Mouse (Mus musculus) thymus, postnatal 36 days (tissue): ENCODE measurements around the gene Riok1.

Experiments
- DNase-seq, 2 experiments: peaks; one replicate each; pipeline ENCODE4 v3.0.0; 2022; ENCODE audit warnings: mixed read lengths in 2 of 2

The Riok1 gene

GRCm38 (mm10) chr13:38064854-38065663 lies 28.3 kb downstream of the Riok1 start:
- peak; percentile 8 to 15 for DNase-seq

DNA sequence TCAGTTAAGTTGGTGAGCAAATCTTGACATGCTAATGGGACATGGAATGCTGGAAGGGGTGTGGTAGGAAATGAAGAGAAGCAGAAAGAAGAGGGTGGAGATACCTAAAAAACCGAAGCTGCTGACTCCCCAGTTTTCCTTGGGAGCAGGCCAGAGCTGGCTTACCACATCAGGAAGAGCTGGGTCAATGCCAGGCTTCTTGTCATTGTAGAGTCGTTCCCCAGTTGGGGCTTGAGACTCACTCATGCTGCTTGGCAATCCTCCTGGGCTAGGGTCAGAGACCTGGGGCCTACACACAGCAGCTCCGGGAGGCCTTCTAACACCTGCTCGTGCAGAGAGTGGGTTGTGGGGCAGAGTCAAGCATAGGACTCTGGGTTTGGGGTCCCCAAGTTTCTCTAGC lies 34.1 kb downstream of the Riok1 start:
- DNase-seq: no peak

DNA sequence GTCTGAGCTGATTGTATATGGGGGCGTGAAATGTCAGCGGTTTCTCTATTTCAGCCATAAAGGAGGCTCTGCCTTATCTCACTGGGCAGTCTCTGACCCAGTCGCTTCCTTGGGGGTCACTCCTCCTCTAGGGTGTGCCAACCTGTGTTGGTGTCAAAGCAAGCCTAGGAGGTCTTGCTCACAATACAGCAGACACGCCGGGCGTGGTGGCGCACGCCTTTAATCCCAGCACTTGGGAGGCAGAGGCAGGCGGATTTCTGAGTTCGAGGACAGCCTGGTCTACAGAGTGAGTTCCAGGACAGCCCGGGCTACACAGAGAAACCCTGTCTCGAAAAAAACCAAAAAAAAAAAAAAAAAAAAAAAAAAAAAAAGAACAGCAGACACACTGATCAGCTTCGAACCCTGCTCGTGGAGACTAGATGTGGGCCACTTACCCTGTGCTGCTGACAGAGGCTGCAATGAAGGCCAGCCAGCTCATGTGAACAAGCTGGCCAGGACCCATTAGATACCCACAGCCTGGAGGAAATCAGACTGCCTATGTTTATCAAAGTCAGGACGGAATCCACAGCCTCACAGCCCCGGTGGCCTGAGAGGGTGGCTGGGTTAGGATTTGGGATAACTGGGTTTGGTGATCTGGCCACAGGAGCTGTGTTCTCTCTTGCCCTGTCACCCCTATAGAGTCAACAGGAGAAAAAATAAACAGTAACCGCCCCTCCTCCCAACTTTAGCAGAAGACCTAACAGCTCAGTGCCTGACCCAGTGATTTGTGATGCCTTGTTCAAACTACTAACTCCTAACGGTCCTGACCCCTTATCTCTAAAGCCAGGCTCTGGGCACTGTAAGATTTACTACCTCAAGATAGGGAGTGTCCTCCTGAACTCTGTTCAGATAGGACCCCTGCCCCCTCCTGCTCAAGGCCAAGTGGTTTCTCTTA lies 36.8 kb downstream of the Riok1 start:
- no peak for DNase-seq

DNA sequence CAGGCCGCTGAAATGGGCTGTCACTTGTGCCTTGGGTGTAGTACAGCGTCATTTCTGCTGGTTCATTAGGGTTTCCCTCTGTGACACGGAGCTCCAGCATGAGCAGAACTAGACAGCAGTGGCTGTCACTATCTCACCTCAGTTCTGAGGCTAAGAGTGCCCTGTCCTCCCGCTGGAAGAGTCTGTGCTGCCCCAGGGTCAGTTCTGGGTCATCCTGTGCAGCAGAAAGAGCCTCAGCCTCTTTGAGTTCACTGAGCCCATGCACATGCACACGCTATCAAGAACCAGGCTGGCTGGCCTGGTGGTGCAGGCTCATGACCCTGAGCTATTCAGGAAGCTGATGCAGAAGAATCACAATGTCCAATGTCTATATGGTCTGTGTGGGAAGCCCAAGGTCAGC lies 37.6 kb downstream of the Riok1 start:
- DNase-seq: no peak

DNA sequence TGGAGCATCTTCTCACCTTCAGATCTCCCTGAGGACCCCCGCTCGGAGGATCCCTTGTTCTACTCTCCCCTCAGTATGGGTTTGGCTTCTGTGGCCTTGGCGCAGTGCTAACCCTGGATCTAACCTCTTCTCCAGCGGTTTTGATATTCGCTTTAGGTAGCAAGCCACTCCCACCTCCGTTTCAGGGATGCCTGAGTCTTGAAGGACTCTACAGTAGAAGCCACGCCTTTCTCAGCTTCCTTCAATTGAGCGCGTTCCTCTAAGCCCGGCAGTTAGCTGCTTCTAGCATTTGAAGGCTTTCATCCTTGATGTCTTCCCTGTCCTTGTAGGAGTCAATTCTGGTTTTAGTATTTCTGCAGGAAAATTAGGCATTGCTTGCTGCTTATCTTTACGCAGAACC lies 40.3 kb downstream of the Riok1 start:
- peak in 1 of 2 experiments; percentile 14 for DNase-seq

GRCm38 (mm10) chr13:38078836-38079235 lies 42.0 kb downstream of the Riok1 start:
- DNase-seq: no peak

GRCm38 (mm10) chr13:38079366-38079765 lies 42.6 kb downstream of the Riok1 start:
- no peak for DNase-seq

- DNase-seq: no peak
Measured at GRCm38 (mm10) chr13:38080014-38080413, 43.2 kb downstream of the Riok1 start.

- no peak for DNase-seq
Measured at GRCm38 (mm10) chr13:38080725-38081124, 43.9 kb downstream of the Riok1 start.

DNA sequence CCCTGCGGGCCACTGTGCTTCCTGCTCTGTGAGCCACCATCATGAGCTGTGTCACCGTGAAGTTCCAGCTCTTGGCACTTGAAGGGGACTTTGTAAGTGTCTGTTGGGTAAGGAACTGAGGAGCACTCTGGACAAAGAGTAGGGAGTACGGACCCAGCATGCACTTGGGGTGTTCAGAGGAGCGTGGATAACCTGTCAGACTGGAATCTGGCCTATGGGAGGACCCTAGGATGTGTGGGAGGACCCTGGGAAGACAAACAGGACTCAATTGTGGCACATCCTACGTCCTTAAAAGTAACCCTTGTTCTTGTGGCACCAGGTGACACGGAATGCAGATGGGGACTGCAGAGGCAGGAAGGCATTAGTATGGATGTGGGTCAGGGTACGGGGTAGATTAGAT lies 44.4 kb downstream of the Riok1 start:
- DNase-seq: no peak

DNA sequence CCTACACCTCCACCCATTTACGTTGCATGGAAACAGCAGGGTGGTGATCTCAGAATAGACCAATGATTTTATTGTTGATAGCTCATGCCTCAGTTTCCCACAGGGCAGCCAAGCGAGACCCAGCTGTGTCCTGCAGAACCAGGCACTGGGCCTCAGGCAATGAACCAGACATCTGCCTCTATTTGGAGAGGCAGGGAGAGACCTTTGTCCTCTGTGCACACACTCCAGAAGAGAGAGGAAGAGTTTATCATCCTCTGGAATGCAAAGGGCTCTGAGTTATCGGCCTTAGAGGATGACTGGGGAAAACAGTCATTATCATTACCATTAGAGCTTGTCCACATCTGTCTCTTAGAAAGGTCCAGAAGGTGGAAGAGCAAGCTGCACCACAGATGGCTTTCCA lies 49.9 kb downstream of the Riok1 start:
- no peak for DNase-seq

DNA sequence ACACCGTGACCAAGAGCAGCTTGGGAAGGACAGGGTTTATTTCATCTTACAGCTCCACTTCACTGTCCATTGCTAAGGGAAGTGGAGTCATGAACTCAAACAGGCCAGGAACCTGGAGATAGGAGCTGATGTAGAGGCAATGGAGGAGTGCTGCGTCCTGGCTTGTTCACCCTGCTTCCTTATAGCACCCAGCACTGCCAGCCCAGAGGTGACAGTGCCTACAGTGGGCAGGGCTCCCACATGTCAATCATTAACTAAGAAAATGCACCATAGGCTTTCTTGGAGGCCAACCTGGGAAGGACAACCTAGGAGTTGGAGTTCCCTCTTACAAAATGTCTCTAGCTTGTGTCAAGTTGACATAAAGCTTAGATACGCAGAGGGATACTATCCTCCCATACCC lies 51.2 kb downstream of the Riok1 start:
- no peak for DNase-seq

DNA sequence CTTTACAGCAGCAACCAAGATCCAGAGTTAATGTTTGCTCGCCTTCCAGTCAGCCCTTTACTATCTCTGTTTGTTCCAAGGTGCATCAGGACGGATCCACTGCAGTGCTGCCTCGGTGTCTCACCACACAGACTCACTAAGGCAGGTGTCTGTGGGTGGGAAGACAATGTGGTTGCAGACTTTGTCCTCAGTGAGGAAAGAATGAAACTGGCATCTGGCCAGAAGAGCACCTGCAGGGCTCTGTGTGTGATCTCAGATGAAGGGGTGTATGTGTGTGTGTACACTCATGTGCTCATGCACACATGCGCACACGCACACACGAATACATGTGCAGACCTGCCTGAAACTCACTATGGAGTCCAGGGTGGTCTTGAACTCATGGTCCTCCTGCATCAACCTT lies 52.7 kb downstream of the Riok1 start:
- peak; percentile 4 to 20 for DNase-seq

DNA sequence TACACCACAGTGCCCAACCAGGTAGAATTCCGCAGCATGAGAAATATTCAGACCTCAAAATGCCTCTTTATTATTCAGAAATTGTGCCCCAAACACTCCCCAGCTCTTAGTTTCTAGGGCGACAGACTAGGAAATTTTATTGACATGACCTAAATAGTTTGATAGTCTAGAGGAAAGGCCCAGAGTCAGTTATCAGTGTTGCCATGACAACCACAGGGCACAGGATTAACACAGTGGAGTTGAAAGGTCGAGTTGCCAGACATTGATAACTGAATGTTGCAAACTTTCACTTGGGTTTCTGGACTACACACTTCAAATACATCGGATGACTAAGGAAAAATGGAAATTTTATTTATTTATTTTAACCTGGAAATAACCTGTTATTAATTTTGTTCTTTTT lies 53.1 kb downstream of the Riok1 start:
- DNase-seq: no peak

DNA sequence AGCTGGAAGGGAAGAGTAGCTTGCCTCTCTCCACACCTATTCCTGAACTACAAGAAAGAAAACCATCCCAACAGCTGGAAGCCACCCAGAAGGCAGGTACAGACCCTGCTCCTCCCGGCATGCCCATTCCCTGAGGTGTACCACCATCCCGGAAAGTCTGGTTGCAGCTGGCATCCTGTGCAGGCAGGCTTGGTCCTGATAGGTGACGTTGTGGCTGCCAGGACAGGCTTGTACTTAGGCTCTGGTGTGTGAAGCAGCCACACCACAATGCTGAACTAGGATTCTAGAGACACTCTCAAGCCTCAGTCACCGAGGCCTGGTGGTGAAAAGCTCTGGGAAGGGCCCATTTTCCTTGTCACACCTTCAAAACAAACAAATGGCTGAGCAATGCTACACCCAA lies 59.4 kb downstream of the Riok1 start:
- no peak for DNase-seq

DNA sequence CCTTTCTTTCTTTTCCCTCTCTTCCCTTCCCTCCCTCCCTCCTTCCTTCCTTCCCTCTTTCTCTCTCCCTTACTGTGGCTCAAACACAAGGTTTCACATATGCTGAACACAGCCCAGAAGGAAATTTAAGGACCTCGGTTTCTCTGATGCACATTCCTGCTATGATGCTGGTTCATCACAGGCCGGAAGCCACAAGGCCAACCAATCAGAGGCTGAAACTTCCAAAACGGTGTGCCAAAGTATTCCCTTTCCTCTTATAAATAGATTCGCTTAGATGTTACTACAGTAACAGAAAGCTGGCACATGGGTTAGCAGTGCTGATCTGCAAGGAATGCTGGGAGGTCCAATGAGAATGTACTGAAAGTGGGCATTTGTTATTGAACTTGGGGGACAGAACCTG lies 66.6 kb downstream of the Riok1 start:
- DNase-seq: no peak

- DNase-seq: no peak
Measured at GRCm38 (mm10) chr13:38104501-38104900, 67.7 kb downstream of the Riok1 start.

GRCm38 (mm10) chr13:38109081-38109480 lies 72.3 kb downstream of the Riok1 start:
- no peak for DNase-seq
